Mouse (Mus musculus) myocyte (in vitro differentiated cells): ENCODE results near the gene Wdhd1.

Experiments
- E2F4 ChIP-seq: IDR thresholded peaks from one replicate; pipeline ENCODE4 v1.6.1; 2011; ENCODE audit warnings: mild to moderate bottlenecking, control low read depth, moderate library complexity; ENCODE audit not compliant: insufficient read depth
- MYOD1 ChIP-seq, 3 experiments: IDR thresholded peaks; one replicate each; pipeline ENCODE4 v1.6.1; 2011; ENCODE audit warnings: control low read depth in 2 of 3, low read depth in 2 of 3, mild to moderate bottlenecking in 2 of 3, moderate library complexity in 1 of 3; ENCODE audit not compliant: insufficient read length in 2 of 3, control insufficient read depth in 1 of 3
- POLR2A ChIP-seq: IDR thresholded peaks from one replicate; pipeline ENCODE4 v1.6.1; 2011; ENCODE audit warnings: low read depth, mild to moderate bottlenecking, control low read depth, moderate library complexity; ENCODE audit not compliant: insufficient read length
- POLR2AphosphoS2 ChIP-seq: IDR thresholded peaks from one replicate; pipeline ENCODE4 v1.6.1; 2011; ENCODE audit warnings: low read depth, control low read depth; ENCODE audit not compliant: insufficient read length
- REST ChIP-seq: IDR thresholded peaks from one replicate; pipeline ENCODE4 v1.6.1; 2011; ENCODE audit warnings: mild to moderate bottlenecking, control low read depth, moderate library complexity; ENCODE audit not compliant: insufficient read depth, insufficient read length
- TCF12 ChIP-seq: IDR thresholded peaks from one replicate; pipeline ENCODE4 v1.6.1; 2011; ENCODE audit warnings: mild to moderate bottlenecking, control low read depth; ENCODE audit not compliant: poor library complexity, insufficient read depth, severe bottlenecking
- TCF3 ChIP-seq: IDR thresholded peaks from one replicate; pipeline ENCODE4 v1.6.1; 2011; ENCODE audit warnings: low read depth, control low read depth; ENCODE audit not compliant: insufficient read length
- USF1 ChIP-seq: IDR thresholded peaks from one replicate; pipeline ENCODE4 v1.6.1; 2011; ENCODE audit warnings: low read depth, mild to moderate bottlenecking, control low read depth, moderate library complexity

DNA sequence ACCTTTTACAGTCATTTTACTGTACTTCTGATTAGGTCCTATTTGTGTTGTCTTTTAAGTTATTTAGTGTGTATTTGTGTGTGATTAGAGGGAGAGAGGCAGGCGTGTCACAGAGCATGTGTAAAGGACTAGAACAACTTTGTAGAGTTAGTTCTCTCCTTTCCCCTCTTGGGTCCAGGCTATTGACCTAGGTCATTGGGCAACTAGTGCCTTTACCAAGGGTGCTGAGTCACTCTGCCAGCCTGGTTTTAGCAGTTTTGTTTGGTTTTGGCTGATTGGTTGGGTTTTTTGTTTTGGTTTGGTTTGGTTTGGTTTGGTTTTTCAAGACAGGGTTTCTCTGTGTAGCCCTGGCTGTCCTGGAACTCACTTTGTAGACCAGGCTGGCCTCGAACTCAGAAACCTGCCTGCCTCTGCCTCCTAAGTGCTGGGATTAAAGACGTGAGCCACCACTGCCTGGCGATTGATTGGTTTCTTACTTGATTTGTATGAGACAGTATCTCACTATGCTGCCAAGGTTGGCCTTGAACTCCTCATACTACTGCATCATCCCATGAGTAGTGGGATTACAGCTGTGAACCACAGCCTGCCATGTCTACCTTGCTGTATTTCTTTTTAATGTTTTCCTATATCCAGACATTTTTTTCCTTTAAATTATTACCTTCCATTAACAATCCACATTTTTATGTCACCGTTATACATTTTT lies 71.2 kb downstream of the Wdhd1 start:
- TF ChIP-seq POLR2AphosphoS2 (no peak), POLR2A (no peak), USF1 (no peak), REST (no peak), E2F4 (no peak), TCF12 (no peak), TCF3 (no peak), MYOD1 (IDR thresholded peaks at IDR 0.05; ENCODE audit: control insufficient read depth in 1 of 3, insufficient read length in 2 of 3, low read depth in 2 of 3) (no peak)
